Mouse (Mus musculus): ENCODE measurements at regions not wholly inside any gene's neighbourhood (a gene's known extent, or its start where the extent isn't known, plus 50 kb on each side); places are given as distances from the start of the nearest gene placed in this dataset.

- H3K27ac ChIP-seq, result no peak overlapping the region
- no peaks in the 10 kb centered on the region for H3K9me3 ChIP-seq (replicated peaks)
- H3K4me3 ChIP-seq, result no peak overlapping the region
- DNase-seq (ENCODE audit: low spot score), result no peak
- no peaks in the 10 kb centered on the region for H3K36me3 ChIP-seq
- no peaks in the 10 kb centered on the region for H3K4me1 ChIP-seq
- 94% methylated on average over 2 of the region's 2 CpGs for WGBS
- H3K27me3 ChIP-seq (ENCODE audit: low read depth, poor library complexity, severe bottlenecking), result no peaks in the 10 kb centered on the region
These were observed 320.4 kb downstream of the Atp6ap1l start for GRCm38 (mm10) chr13:90584766-90585165.

- no peak for DNase-seq (ENCODE audit: low spot score)
- no peaks in the 10 kb centered on the region for H3K36me3 ChIP-seq
- no peaks in the 10 kb centered on the region for H3K4me1 ChIP-seq
- 94% methylated on average over 2 of the region's 2 CpGs for WGBS
- no peak overlapping the region for H3K4me3 ChIP-seq
- no peaks in the 10 kb centered on the region for H3K9me3 ChIP-seq (replicated peaks)
- H3K27me3 ChIP-seq (ENCODE audit: low read depth, poor library complexity, severe bottlenecking), result no peaks in the 10 kb centered on the region
- no peak overlapping the region for H3K27ac ChIP-seq
These were observed 329.8 kb downstream of the Atp6ap1l start for GRCm38 (mm10) chr13:90575371-90575770.

GRCm38 (mm10) chr13:90572580-90572979 is 332.6 kb downstream of the Atp6ap1l start:
- Histone ChIP-seq H3K4me3 (no peak overlapping the region), H3K27ac (no peak overlapping the region), H3K36me3 (no peaks in the 10 kb centered on the region), H3K27me3 (ENCODE audit: low read depth, poor library complexity, severe bottlenecking) (no peaks in the 10 kb centered on the region), H3K4me1 (no peaks in the 10 kb centered on the region), H3K9me3 (replicated peaks) (no peaks in the 10 kb centered on the region)
- WGBS, result 97% methylated on average over 2 of the region's 2 CpGs
- no peak for DNase-seq (ENCODE audit: low spot score)

- no peaks in the 10 kb centered on the region for H3K36me3 ChIP-seq
- no peak for DNase-seq (ENCODE audit: low spot score)
- H3K27ac ChIP-seq, result no peak overlapping the region
- no peaks in the 10 kb centered on the region for H3K9me3 ChIP-seq (replicated peaks)
- H3K27me3 ChIP-seq (ENCODE audit: low read depth, poor library complexity, severe bottlenecking), result no peaks in the 10 kb centered on the region
- no peak overlapping the region for H3K4me3 ChIP-seq
- no peaks in the 10 kb centered on the region for H3K4me1 ChIP-seq
- 95% methylated on average over 1 of the region's 1 CpGs for WGBS
These were observed 341.8 kb downstream of the Atp6ap1l start for GRCm38 (mm10) chr13:90563183-90563840.

GRCm38 (mm10) chr13:90560095-90560494 is 345.1 kb downstream of the Atp6ap1l start:
- H3K36me3 ChIP-seq, result no peaks in the 10 kb centered on the region
- H3K27me3 ChIP-seq (ENCODE audit: low read depth, poor library complexity, severe bottlenecking), result no peaks in the 10 kb centered on the region
- H3K27ac ChIP-seq, result no peak overlapping the region
- H3K4me1 ChIP-seq, result no peaks in the 10 kb centered on the region
- 95% methylated on average over 1 of the region's 1 CpGs for WGBS
- no peaks in the 10 kb centered on the region for H3K9me3 ChIP-seq (replicated peaks)
- DNase-seq (ENCODE audit: low spot score), result no peak
- no peak overlapping the region for H3K4me3 ChIP-seq

- Histone ChIP-seq H3K9me3 (replicated peaks) (no peaks in the 10 kb centered on the region), H3K27me3 (ENCODE audit: low read depth, poor library complexity, severe bottlenecking) (no peaks in the 10 kb centered on the region), H3K27ac (no peak overlapping the region), H3K4me3 (no peak overlapping the region), H3K36me3 (no peaks in the 10 kb centered on the region), H3K4me1 (no peaks in the 10 kb centered on the region)
- WGBS, result 95% methylated on average over 2 of the region's 2 CpGs
- DNase-seq (ENCODE audit: low spot score), result no peak
These were observed 345.7 kb downstream of the Atp6ap1l start for GRCm38 (mm10) chr13:90559481-90559880.

GRCm38 (mm10) chr13:90551166-90551565 is 354.0 kb downstream of the Atp6ap1l start:
- WGBS, result 94% methylated on average over 2 of the region's 2 CpGs

GRCm38 (mm10) chr13:90546288-90547035 is 358.7 kb downstream of the Atp6ap1l start:
- WGBS, result 94% methylated on average over 1 of the region's 1 CpGs
- no peaks in the 10 kb centered on the region for H3K9me3 ChIP-seq (replicated peaks)
- H3K4me3 ChIP-seq, result no peak overlapping the region
- no peak for DNase-seq (ENCODE audit: low spot score)
- no peaks in the 10 kb centered on the region for H3K27me3 ChIP-seq (ENCODE audit: low read depth, poor library complexity, severe bottlenecking)
- H3K4me1 ChIP-seq, result no peaks in the 10 kb centered on the region
- no peak overlapping the region for H3K27ac ChIP-seq
- no peaks in the 10 kb centered on the region for H3K36me3 ChIP-seq

More at GRCm38 (mm10) chr13:90551166-90551565, 354.0 kb downstream of the Atp6ap1l start:
- Histone ChIP-seq H3K9me3 (replicated peaks) (no peaks in the 10 kb centered on the region), H3K27ac (no peak overlapping the region), H3K4me3 (no peak overlapping the region), H3K27me3 (ENCODE audit: low read depth, poor library complexity, severe bottlenecking) (no peaks in the 10 kb centered on the region), H3K36me3 (no peaks in the 10 kb centered on the region), H3K4me1 (no peaks in the 10 kb centered on the region)
- DNase-seq (ENCODE audit: low spot score), result no peak

- no peak overlapping the region for H3K4me3 ChIP-seq
- DNase-seq (ENCODE audit: low spot score), result no peak
- H3K27me3 ChIP-seq (ENCODE audit: low read depth, poor library complexity, severe bottlenecking), result no peaks in the 10 kb centered on the region
- H3K36me3 ChIP-seq, result no peaks in the 10 kb centered on the region
- H3K27ac ChIP-seq, result no peak overlapping the region
- H3K9me3 ChIP-seq (replicated peaks), result no peaks in the 10 kb centered on the region
- H3K4me1 ChIP-seq, result no peaks in the 10 kb centered on the region
These were observed 359.3 kb downstream of the Atp6ap1l start for GRCm38 (mm10) chr13:90545816-90546215.

GRCm38 (mm10) chr13:90537525-90537924 is 367.6 kb downstream of the Atp6ap1l start:
- Histone ChIP-seq H3K4me3 (no peak overlapping the region), H3K36me3 (no peaks in the 10 kb centered on the region), H3K27me3 (ENCODE audit: low read depth, poor library complexity, severe bottlenecking) (no peaks in the 10 kb centered on the region), H3K9me3 (replicated peaks) (no peaks in the 10 kb centered on the region), H3K4me1 (no peaks in the 10 kb centered on the region), H3K27ac (no peak overlapping the region)
- WGBS, result 90% methylated on average over 1 of the region's 1 CpGs
- DNase-seq (ENCODE audit: low spot score), result no peak

- H3K4me3 ChIP-seq, result no peak overlapping the region
- peaks cover 3% of the 10 kb centered on the region for H3K4me1 ChIP-seq
- H3K27ac ChIP-seq, result no peak overlapping the region
- H3K9me3 ChIP-seq (replicated peaks), result no peaks in the 10 kb centered on the region
- H3K36me3 ChIP-seq, result no peaks in the 10 kb centered on the region
- DNase-seq (ENCODE audit: low spot score), result no peak
- no peaks in the 10 kb centered on the region for H3K27me3 ChIP-seq (ENCODE audit: low read depth, poor library complexity, severe bottlenecking)
- 93% methylated on average over 3 of the region's 3 CpGs for WGBS
These were observed 378.2 kb downstream of the Atp6ap1l start for GRCm38 (mm10) chr13:90526998-90527397.

- 86% methylated on average over 2 of the region's 2 CpGs for WGBS
- Histone ChIP-seq H3K27me3 (ENCODE audit: low read depth, poor library complexity, severe bottlenecking) (no peaks in the 10 kb centered on the region), H3K36me3 (no peaks in the 10 kb centered on the region), H3K4me1 (peaks cover 14% of the 10 kb centered on the region), H3K27ac (no peak overlapping the region), H3K4me3 (no peak overlapping the region), H3K9me3 (replicated peaks) (no peaks in the 10 kb centered on the region)
- no peak for DNase-seq (ENCODE audit: low spot score)
These were observed 379.4 kb downstream of the Atp6ap1l start for GRCm38 (mm10) chr13:90525801-90526200.

- 36% methylated on average over 4 of the region's 4 CpGs for WGBS
These were observed 383.4 kb downstream of the Atp6ap1l start for GRCm38 (mm10) chr13:90521758-90522245.

More at GRCm38 (mm10) chr13:90521758-90522245, 383.4 kb downstream of the Atp6ap1l start:
- no peaks in the 10 kb centered on the region for H3K27me3 ChIP-seq (ENCODE audit: low read depth, poor library complexity, severe bottlenecking)
- peak overlapping the region; percentile 22 for H3K27ac ChIP-seq
- H3K4me3 ChIP-seq, result no peak overlapping the region
- H3K9me3 ChIP-seq (replicated peaks), result no peaks in the 10 kb centered on the region
- no peaks in the 10 kb centered on the region for H3K36me3 ChIP-seq
- no peak for DNase-seq (ENCODE audit: low spot score)
- H3K4me1 ChIP-seq, result peaks cover 14% of the 10 kb centered on the region
